Mouse (Mus musculus): Measurements from ENCODE around the gene Tbc1d8b. TPM values are rescaled to one million over a fixed set of nuclear protein-coding genes. Genes with fewer than 3 reads are reported as not detected.

Tbc1d8b gene
- 0.63 and 2.4 TPM in 2 replicates for polyA plus RNA-seq (2012; rRNA removed; ENCODE audit: low replicate concordance)

GRCm38 (mm10) chrX:139684775-139685695 lies at the start of gene Tbc1d8b:
Gene Tbc1d8b, plus strand, starts transcription at chrX:139684996.

GRCm38 (mm10) chrX:139714381-139714780 lies 29.6 kb downstream of the Tbc1d8b start, which contains the start of gene Gm15013:
Gene Gm15013, minus strand, starts transcription at chrX:139714481.

GRCm38 (mm10) chrX:139782278-139783044 lies 97.7 kb downstream of the Tbc1d8b start, which contains the start of gene Ripply1:
Gene Ripply1, minus strand, starts transcription at chrX:139782353.

GRCm38 (mm10) chrX:139800406-139800878 lies 115.6 kb downstream of the Tbc1d8b start, which contains the start of gene Cldn2:
Gene Cldn2, plus strand, starts transcription at chrX:139800828.

Other genes starting within 250 kb of the Tbc1d8b start
- not detected in 2 replicates for gene D330045A20Rik, start 204.6 kb upstream of the Tbc1d8b start, polyA plus RNA-seq (2012; rRNA removed; ENCODE audit: low replicate concordance)
- gene Rnf128, start 121.7 kb upstream of the Tbc1d8b start, polyA plus RNA-seq (2012; rRNA removed; ENCODE audit: low replicate concordance): 1.7 and 2.6 TPM in 2 replicates
- 0.66 TPM in 1 of 2 replicates, not detected in the other for gene Gm15013, start 29.5 kb downstream of the Tbc1d8b start, polyA plus RNA-seq (2012; rRNA removed; ENCODE audit: low replicate concordance)
- not detected in 2 replicates for gene Ripply1, start 97.4 kb downstream of the Tbc1d8b start, polyA plus RNA-seq (2012; rRNA removed; ENCODE audit: low replicate concordance)
- gene Cldn2, start 115.8 kb downstream of the Tbc1d8b start, polyA plus RNA-seq (2012; rRNA removed; ENCODE audit: low replicate concordance): 0.19 and 0.31 TPM in 2 replicates
- 5.6 and 11.6 TPM in 2 replicates for gene Morc4, start 186.7 kb downstream of the Tbc1d8b start, polyA plus RNA-seq (2012; rRNA removed; ENCODE audit: low replicate concordance)